Mouse (Mus musculus): Measurements from ENCODE around the gene Mgll. TPM values are rescaled to one million over a fixed set of nuclear protein-coding genes. Genes with fewer than 3 reads are reported as not detected.

Mgll gene
- total and polyA plus RNA-seq, 2 experiments from 2014 or later: 126 to 148 TPM

GRCm38 (mm10) chr6:88732643-88733613 lies 8.7 kb downstream of the Mgll start:
- Histone ChIP-seq H3K4me3 (ENCODE audit: low read length) (no peak overlapping the region), H3K9me3 (ENCODE audit: low read length) (no peaks in the 10 kb centered on the region), H3K27me3 (ENCODE audit: insufficient read depth, low read length) (no peaks in the 10 kb centered on the region), H3K4me1 (ENCODE audit: insufficient read depth, low read length) (peaks cover 7% of the 10 kb centered on the region), H3K9ac (replicated peaks; ENCODE audit: low read length) (no peak overlapping the region), H3K36me3 (ENCODE audit: insufficient read depth, low read length) (no peaks in the 10 kb centered on the region), H3K27ac (peak overlapping the region; percentile 51), H3K4me2 (ENCODE audit: low read depth, low read length) (no peak overlapping the region)
- ATAC-seq: no peak
- 57% methylated on average over 17 of the region's 17 CpGs for WGBS
- no peak for TF ChIP-seq CTCF (IDR thresholded peaks at IDR 0.05; ENCODE audit: low read depth)
- peak; percentile 27 for DNase-seq (ENCODE audit: low spot score)

- no peak for ATAC-seq
- no peaks in the 10 kb centered on the region for H3K36me3 ChIP-seq (ENCODE audit: insufficient read depth, low read length)
- WGBS: 77% methylated on average over 8 of the region's 8 CpGs
- no peak overlapping the region for H3K4me3 ChIP-seq (ENCODE audit: low read length)
- H3K4me2 ChIP-seq (ENCODE audit: low read depth, low read length): no peak overlapping the region
- no peak overlapping the region for H3K27ac ChIP-seq
- no peaks in the 10 kb centered on the region for H3K9me3 ChIP-seq (ENCODE audit: low read length)
- peaks cover 5% of the 10 kb centered on the region; the same call in 1 of the 2 replicates for H3K4me1 ChIP-seq (ENCODE audit: insufficient read depth, low read length)
- no peak for DNase-seq (ENCODE audit: low spot score)
- H3K27me3 ChIP-seq (ENCODE audit: insufficient read depth, low read length): no peaks in the 10 kb centered on the region
- TF ChIP-seq CTCF (IDR thresholded peaks at IDR 0.05; ENCODE audit: low read depth): no peak
- no peak overlapping the region for H3K9ac ChIP-seq (replicated peaks; ENCODE audit: low read length)
Measured at GRCm38 (mm10) chr6:88736337-88736736, 12.1 kb downstream of the Mgll start.

GRCm38 (mm10) chr6:88736741-88737508 lies 12.7 kb downstream of the Mgll start:
- TF ChIP-seq CTCF (IDR thresholded peaks at IDR 0.05; ENCODE audit: low read depth): no peak
- no peaks in the 10 kb centered on the region for H3K9me3 ChIP-seq (ENCODE audit: low read length)
- H3K4me1 ChIP-seq (ENCODE audit: insufficient read depth, low read length): peaks cover 9% of the 10 kb centered on the region; the same call in 1 of the 2 replicates
- H3K36me3 ChIP-seq (ENCODE audit: insufficient read depth, low read length): no peaks in the 10 kb centered on the region
- H3K27me3 ChIP-seq (ENCODE audit: insufficient read depth, low read length): no peaks in the 10 kb centered on the region
- H3K4me2 ChIP-seq (ENCODE audit: low read depth, low read length): no peak overlapping the region
- H3K4me3 ChIP-seq (ENCODE audit: low read length): no peak overlapping the region
- no peak overlapping the region for H3K9ac ChIP-seq (replicated peaks; ENCODE audit: low read length)
- DNase-seq (ENCODE audit: low spot score): no peak
- WGBS: 57% methylated on average over 16 of the region's 16 CpGs
- no peak overlapping the region for H3K27ac ChIP-seq
- peak; percentile 21; the same call in 1 of the 2 replicates for ATAC-seq

GRCm38 (mm10) chr6:88737509-88737888 lies 13.3 kb downstream of the Mgll start:
- no peak for TF ChIP-seq CTCF (IDR thresholded peaks at IDR 0.05; ENCODE audit: low read depth)
- Histone ChIP-seq H3K9ac (replicated peaks; ENCODE audit: low read length) (no peak overlapping the region), H3K9me3 (ENCODE audit: low read length) (no peaks in the 10 kb centered on the region), H3K27ac (no peak overlapping the region), H3K4me3 (ENCODE audit: low read length) (no peak overlapping the region), H3K4me1 (ENCODE audit: insufficient read depth, low read length) (peaks cover 13% of the 10 kb centered on the region; the same call in 1 of the 2 replicates), H3K4me2 (ENCODE audit: low read depth, low read length) (no peak overlapping the region), H3K27me3 (ENCODE audit: insufficient read depth, low read length) (no peaks in the 10 kb centered on the region), H3K36me3 (ENCODE audit: insufficient read depth, low read length) (no peaks in the 10 kb centered on the region)
- WGBS: 67% methylated on average over 6 of the region's 6 CpGs
- no peak for ATAC-seq
- no peak for DNase-seq (ENCODE audit: low spot score)

GRCm38 (mm10) chr6:88741041-88741440 lies 16.8 kb downstream of the Mgll start:
- Histone ChIP-seq H3K9ac (replicated peaks; ENCODE audit: low read length) (no peak overlapping the region), H3K36me3 (ENCODE audit: insufficient read depth, low read length) (no peaks in the 10 kb centered on the region), H3K4me2 (ENCODE audit: low read depth, low read length) (no peak overlapping the region), H3K27me3 (ENCODE audit: insufficient read depth, low read length) (no peaks in the 10 kb centered on the region), H3K27ac (no peak overlapping the region), H3K4me1 (ENCODE audit: insufficient read depth, low read length) (peaks cover 24% of the 10 kb centered on the region; the same call in 1 of the 2 replicates), H3K4me3 (ENCODE audit: low read length) (no peak overlapping the region), H3K9me3 (ENCODE audit: low read length) (no peaks in the 10 kb centered on the region)
- DNase-seq (ENCODE audit: low spot score): no peak
- no peak for TF ChIP-seq CTCF (IDR thresholded peaks at IDR 0.05; ENCODE audit: low read depth)
- no peak for ATAC-seq
- 90% methylated on average over 3 of the region's 3 CpGs for WGBS

GRCm38 (mm10) chr6:88741791-88742190 lies 17.6 kb downstream of the Mgll start:
- no peak overlapping the region for H3K4me2 ChIP-seq (ENCODE audit: low read depth, low read length)
- TF ChIP-seq CTCF (IDR thresholded peaks at IDR 0.05; ENCODE audit: low read depth): no peak
- no peak overlapping the region for H3K4me3 ChIP-seq (ENCODE audit: low read length)
- WGBS: 51% methylated on average over 3 of the region's 3 CpGs
- no peaks in the 10 kb centered on the region for H3K9me3 ChIP-seq (ENCODE audit: low read length)
- no peak; the same call in 1 of the 2 replicates for ATAC-seq
- peak; percentile 58 for DNase-seq (ENCODE audit: low spot score)
- no peak overlapping the region for H3K9ac ChIP-seq (replicated peaks; ENCODE audit: low read length)
- peaks cover 24% of the 10 kb centered on the region; the same call in 1 of the 2 replicates for H3K4me1 ChIP-seq (ENCODE audit: insufficient read depth, low read length)
- no peak overlapping the region; the same call in 1 of the 2 replicates for H3K27ac ChIP-seq
- H3K36me3 ChIP-seq (ENCODE audit: insufficient read depth, low read length): no peaks in the 10 kb centered on the region
- H3K27me3 ChIP-seq (ENCODE audit: insufficient read depth, low read length): no peaks in the 10 kb centered on the region

Data from hindbrain, postnatal 0 days (tissue).